Mouse (Mus musculus): Measurements from ENCODE around the gene D130052B06Rik. TPM values are rescaled to one million over a fixed set of nuclear protein-coding genes. Genes with fewer than 3 reads are reported as not detected.

Gene D130052B06Rik
- polyA plus RNA-seq, 1 experiment from 2014 or later = 0.12 TPM

DNA sequence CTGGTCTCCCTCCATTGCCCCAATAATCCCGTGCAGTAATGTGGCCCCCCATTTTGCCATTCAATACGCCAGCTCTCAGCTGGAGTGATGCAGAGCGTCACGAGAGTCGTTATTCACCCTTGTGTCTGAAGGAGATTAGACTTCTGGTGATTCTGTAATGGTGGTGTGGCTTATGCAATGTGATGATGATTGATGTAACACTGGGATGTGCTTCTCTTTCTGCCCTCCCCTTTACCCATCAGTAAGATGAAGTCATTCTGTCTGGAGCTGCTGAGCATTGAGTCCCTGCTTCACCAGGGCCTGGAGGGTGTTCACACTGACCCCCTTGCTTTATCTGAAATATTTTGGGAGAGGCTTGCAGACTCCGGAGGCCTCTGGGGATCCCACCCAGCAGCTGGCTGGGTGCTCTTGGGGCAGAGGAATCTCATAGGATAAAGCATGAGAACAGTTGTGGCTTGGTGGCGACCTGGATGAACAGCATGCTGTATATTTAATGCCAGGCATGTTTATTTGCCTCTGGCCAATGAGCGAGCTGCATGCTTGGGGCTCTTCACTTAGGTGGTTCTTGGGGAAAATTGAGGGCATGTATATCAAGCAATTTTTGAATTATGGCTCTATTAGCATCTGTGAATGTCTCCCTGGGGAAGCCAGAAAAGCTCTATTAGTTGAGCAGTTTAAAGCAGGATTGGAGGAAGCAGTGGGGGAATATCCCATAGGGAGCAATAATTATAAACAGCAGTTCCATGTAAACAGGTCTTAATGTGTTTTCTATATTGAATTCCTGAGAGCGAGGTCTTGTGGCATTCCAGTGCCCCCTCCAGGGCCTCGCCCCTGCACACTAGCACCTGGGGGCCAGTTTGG is 71.2 kb downstream of the D130052B06Rik start:
- Histone ChIP-seq H3K36me3 (no peaks in the 10 kb centered on the region), H3K4me1 (peaks cover 20% of the 10 kb centered on the region), H3K4me2 (replicated peaks) (no peak overlapping the region), H3K27me3 (no peaks in the 10 kb centered on the region), H3K9me3 (replicated peaks) (no peaks in the 10 kb centered on the region), H3K27ac (peak overlapping the region; percentile 66; the same call in 1 of the 2 replicates), H3K9ac (no peak overlapping the region), H3K4me3 (no peak overlapping the region)
- WGBS = 68% methylated on average over 10 of the region's 10 CpGs
- peak; percentile 73 for ATAC-seq (ENCODE audit: low FRiP score)

Other genes starting within 250 kb of the D130052B06Rik start
- gene Ranbp17, start 85.6 kb upstream of the D130052B06Rik start, polyA plus RNA-seq (2016; fragmentation: Nextera tagmentation; extraction: Ambion mirVana) = 11.9 and 12.2 TPM in 2 replicates
- gene Gabrp, start 20.3 kb upstream of the D130052B06Rik start, polyA plus RNA-seq (2016; fragmentation: Nextera tagmentation; extraction: Ambion mirVana) = 4.8 and 6.6 TPM in 2 replicates

Data from hindbrain, embryonic 12.5 days (tissue).